In the genomic region with DNA sequence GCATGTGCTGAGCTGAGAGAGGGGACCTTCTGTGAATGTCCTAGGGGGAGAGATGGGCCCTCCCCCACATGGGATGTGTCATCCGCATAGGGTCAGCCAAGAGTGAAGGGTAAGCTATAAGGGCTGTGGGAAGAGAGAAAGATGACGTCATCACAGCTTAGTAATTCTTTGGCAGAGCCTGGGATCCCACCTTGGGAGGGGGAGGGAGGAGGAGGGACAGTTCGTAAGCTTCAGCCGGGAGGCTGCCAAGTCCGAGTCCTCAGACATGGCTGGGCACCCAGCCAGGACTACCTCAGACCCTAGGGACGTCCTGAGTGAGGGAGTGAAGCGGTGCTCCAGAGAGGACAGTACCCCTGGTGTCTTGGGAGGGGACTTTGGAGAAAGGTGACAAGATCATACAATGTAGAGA, we compare ENCODE assay signal across 9 mouse cellular contexts. TPM values are rescaled to one million over a fixed set of nuclear protein-coding genes. Genes with fewer than 3 reads are reported as not detected.
A peak's percentile ranks its signal among the peaks of the same experiment; 100 is the strongest.
DNase-seq lines count a peak whose midpoint lies in the region; ATAC-seq lines count a peak whose summit lies in the region.
"Had no signal": no experiment of that assay in that cellular context is flagged by ENCODE, and none has a peak within 500 bp of the region (broad histone marks: within the 10 kb centered on the region; RNA-seq: fewer than 3 reads in every experiment).

No protein-coding gene starts in this region.

- H3K4me2 ChIP-seq in heart, embryonic 12.5 days, result no peak overlapping the region
- H3K4me2 ChIP-seq in forebrain, embryonic 14.5 days (ENCODE audit: low read length), result no peak overlapping the region
- H3K4me2 ChIP-seq in midbrain, embryonic 12.5 days (replicated peaks), result no peak overlapping the region

- 26% methylated on average over 7 of the region's 7 CpGs for WGBS in heart, embryonic 12.5 days
- 23% methylated on average over 7 of the region's 7 CpGs for WGBS in forebrain, embryonic 14.5 days
- WGBS in midbrain, embryonic 12.5 days, result 64% methylated on average over 7 of the region's 7 CpGs

- H3K36me3 ChIP-seq in heart, embryonic 12.5 days, result no peaks in the 10 kb centered on the region
- H3K36me3 ChIP-seq in forebrain, embryonic 14.5 days (ENCODE audit: control insufficient read depth, insufficient read depth, low read length), result no peaks in the 10 kb centered on the region
- H3K36me3 ChIP-seq in midbrain, embryonic 12.5 days, result no peaks in the 10 kb centered on the region

- peak; percentile 69 for ATAC-seq in heart, embryonic 12.5 days (ENCODE audit: insufficient number of reproducible peaks, low FRiP score)
- ATAC-seq in forebrain, embryonic 14.5 days, result peak; percentile 73
- 0 out of 2 replicates have a peak, but pooled peaks have one; percentile 48 for ATAC-seq in midbrain, embryonic 12.5 days (ENCODE audit: low FRiP score, low read depth)

- no peak overlapping the region for H3K4me3 ChIP-seq in heart, embryonic 12.5 days
- no peak overlapping the region for H3K4me3 ChIP-seq in forebrain, embryonic 14.5 days (ENCODE audit: low read depth, low read length)
- H3K4me3 ChIP-seq in midbrain, embryonic 12.5 days, result no peak overlapping the region

- no peak for DNase-seq in heart, adult 8-10 months (ENCODE audit: low spot score)
- peak; percentile 90 for DNase-seq in MN1 (ENCODE audit: low spot score)
- DNase-seq in forebrain, embryonic 14.5 days (ENCODE audit: low spot score), result peak; percentile 75
- DNase-seq in spleen, postnatal 14 days (ENCODE audit: low spot score in 2 of 2), result no peak
- no peak for DNase-seq in thymus, adult 18-20 months
- no peak for DNase-seq in left cerebral cortex, adult 18-20 months (ENCODE audit: low spot score in 2 of 2)
- DNase-seq: thymus, postnatal 14 days had no signal

- no peaks in the 10 kb centered on the region for H3K9me3 ChIP-seq in heart, embryonic 12.5 days (replicated peaks)
- H3K9me3 ChIP-seq in forebrain, embryonic 14.5 days (replicated peaks; ENCODE audit: control insufficient read depth, low read length), result no peaks in the 10 kb centered on the region
- H3K9me3 ChIP-seq in midbrain, embryonic 12.5 days, result no peaks in the 10 kb centered on the region

- peaks cover 13% of the 10 kb centered on the region for H3K4me1 ChIP-seq in heart, embryonic 12.5 days (replicated peaks)
- H3K4me1 ChIP-seq in forebrain, embryonic 14.5 days (ENCODE audit: control insufficient read depth, insufficient read depth, low read length), result 0 out of 2 replicates have a peak, but pooled peaks cover 4% of the 10 kb centered on the region
- H3K4me1 ChIP-seq in midbrain, embryonic 12.5 days, result peaks cover 10% of the 10 kb centered on the region; the same call in 1 of the 2 replicates

- H3K27ac ChIP-seq in heart, embryonic 12.5 days (ENCODE audit: poor library complexity, severe bottlenecking), result no peak overlapping the region
- no peak overlapping the region for H3K27ac ChIP-seq in forebrain, embryonic 14.5 days (ENCODE audit: low read depth, low read length)
- H3K27ac ChIP-seq in midbrain, embryonic 12.5 days (replicated peaks), result no peak overlapping the region

- no peak overlapping the region for H3K9ac ChIP-seq in heart, embryonic 12.5 days
- no peak overlapping the region for H3K9ac ChIP-seq in forebrain, embryonic 14.5 days (ENCODE audit: low read length)
- no peak overlapping the region for H3K9ac ChIP-seq in midbrain, embryonic 12.5 days (replicated peaks)

- peaks cover 6% of the 10 kb centered on the region; the same call in 1 of the 2 replicates for H3K27me3 ChIP-seq in heart, embryonic 12.5 days (replicated peaks)
- no peaks in the 10 kb centered on the region for H3K27me3 ChIP-seq in forebrain, embryonic 14.5 days (replicated peaks; ENCODE audit: control insufficient read depth, insufficient read depth, low read length)
- peaks cover 17% of the 10 kb centered on the region; the same call in 1 of the 2 replicates for H3K27me3 ChIP-seq in midbrain, embryonic 12.5 days

RNA-seq across cellular contexts. Expression of a gene that starts 57.9 kb away (rescaled TPM):
- 18.3 and 19.6 TPM in 2 replicates for polyA plus RNA-seq in heart, embryonic 12.5 days (2016; fragmentation: Nextera tagmentation; extraction: Ambion mirVana)
- total RNA-seq in heart, adult 8-10 months (2022), result 10 to 100 TPM; 15.6 to 24.4 (median 17.1) TPM
- 16.8 and 18.6 TPM in 2 replicates for polyA plus RNA-seq in forebrain, embryonic 14.5 days (2014; fragmentation: Nextera tagmentation; extraction: Ambion mirVana)
- 8.5 and 8.8 TPM in 2 replicates for polyA plus RNA-seq in midbrain, embryonic 12.5 days (2016; fragmentation: Nextera tagmentation; extraction: Ambion mirVana)
- total RNA-seq in left cerebral cortex, adult 18-20 months (2021), result 10 to 100 TPM; 12.8 to 15.4 TPM

Comparison
In these comparisons a context has a peak if more than half of its experiments do, and no peak if none do; other contexts are left out.
1. DNase-seq: peak in MN1 (single experiment) and forebrain, embryonic 14.5 days (single experiment); none in heart, adult 8-10 months (single experiment), spleen, postnatal 14 days (0 of 2), thymus, adult 18-20 months (0 of 2) and left cerebral cortex, adult 18-20 months (0 of 2).
2. Peak in every context shown above with its lines, with median percentiles within 50 percentile points of each other: ATAC-seq.